Mouse (Mus musculus) forebrain, embryonic 16.5 days (tissue): ENCODE measurements around the gene Scgb1b29. TPM values are rescaled to one million over a fixed set of nuclear protein-coding genes. Genes with fewer than 3 reads are reported as not detected.
"Not testable (repeated sequence)": the region's sequence is repeated elsewhere in the genome, so short reads cannot be mapped to it uniquely, and the experiment has no call there.

Experiments
- ATAC-seq: fragments of 200-750 bp; cut with Nextera tagmentation; 2 replicates; pipeline ENCODE4 v1.8.0; 2017; ENCODE audit warnings: mild to moderate bottlenecking, moderate library complexity
- H3K27ac ChIP-seq: fragments of 300-500 bp; sonication (generic); 2 replicates; pipeline ENCODE4 v1.5.1; 2014; ENCODE audit warnings: low read length, control low read depth
- H3K27me3 ChIP-seq: fragments of 300-500 bp; sonication (generic); replicated peaks from 2 replicates; pipeline ENCODE4 v1.6.1; 2014; ENCODE audit warnings: low read length; ENCODE audit not compliant: control insufficient read depth, insufficient read depth
- H3K36me3 ChIP-seq: fragments of 300-500 bp; sonication (generic); 2 replicates; pipeline ENCODE4 v1.6.1; 2014; ENCODE audit not compliant: control insufficient read depth, insufficient read depth
- H3K4me1 ChIP-seq: fragments of 300-500 bp; sonication (generic); replicated peaks from 2 replicates; pipeline ENCODE4 v1.6.1; 2014; ENCODE audit warnings: low read length; ENCODE audit not compliant: control insufficient read depth, insufficient read depth
- H3K4me2 ChIP-seq: fragments of 300-500 bp; sonication (generic); 2 replicates; pipeline ENCODE4 v1.6.1; 2014; ENCODE audit warnings: mild to moderate bottlenecking, low read length, control low read depth
- H3K4me3 ChIP-seq: fragments of 300-500 bp; sonication (generic); replicated peaks from 2 replicates; pipeline ENCODE4 v1.5.1; 2014; ENCODE audit warnings: mild to moderate bottlenecking, low read length, control low read depth
- H3K9ac ChIP-seq: fragments of 300-500 bp; sonication (generic); replicated peaks from 2 replicates; pipeline ENCODE4 v1.6.1; 2014; ENCODE audit warnings: low read depth, low read length, control low read depth
- H3K9me3 ChIP-seq: fragments of 300-500 bp; sonication (generic); 2 replicates; pipeline ENCODE4 v1.6.1; 2016; ENCODE audit warnings: low read length; ENCODE audit not compliant: control insufficient read depth
- WGBS: fragments of 180-500 bp; shearing (Covaris S2); extraction: QIAGEN DNeasy Blood & Tissue Kit; methylation state at CpG from one replicate; pipeline ENCODE4 v1.1.7; 2014; 5-methylcytosine and 5-hydroxymethylcytosine counted together
- polyA plus RNA-seq: library from polyadenylated mRNA; unstranded; fragments of >200 nt; fragmentation: Nextera tagmentation; extraction: Ambion mirVana; gene quantifications from 2 replicates; pipeline ENCODE4 v1.2.1, GENCODE M21; 2015

Gene Scgb1b29
- polyA plus RNA-seq: not detected in 2 replicates

DNA sequence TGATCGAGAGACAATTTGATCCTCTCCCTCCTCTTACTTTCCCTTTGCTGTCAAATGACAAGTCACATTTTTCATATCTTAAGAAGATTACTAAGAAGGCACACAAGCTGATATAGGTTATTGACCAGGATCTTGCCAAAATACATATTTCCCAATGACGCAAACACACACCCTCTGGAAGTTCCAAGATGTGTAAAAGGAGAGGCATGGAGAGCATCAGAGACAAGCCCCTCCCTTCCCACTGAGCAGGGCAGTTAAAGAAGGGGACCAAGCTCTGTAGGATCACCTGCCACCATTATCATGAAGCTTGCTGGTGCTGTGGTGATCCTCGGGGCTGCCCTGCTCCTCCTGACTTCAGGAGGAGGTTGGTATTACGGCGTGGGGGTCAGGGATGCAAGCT, at the start of gene Scgb1b29:
TSS of gene Scgb1b29 (plus strand) at position 301 of the 400 bp plus-strand sequence.
- not testable (repeated sequence) for H3K9me3 ChIP-seq

DNA sequence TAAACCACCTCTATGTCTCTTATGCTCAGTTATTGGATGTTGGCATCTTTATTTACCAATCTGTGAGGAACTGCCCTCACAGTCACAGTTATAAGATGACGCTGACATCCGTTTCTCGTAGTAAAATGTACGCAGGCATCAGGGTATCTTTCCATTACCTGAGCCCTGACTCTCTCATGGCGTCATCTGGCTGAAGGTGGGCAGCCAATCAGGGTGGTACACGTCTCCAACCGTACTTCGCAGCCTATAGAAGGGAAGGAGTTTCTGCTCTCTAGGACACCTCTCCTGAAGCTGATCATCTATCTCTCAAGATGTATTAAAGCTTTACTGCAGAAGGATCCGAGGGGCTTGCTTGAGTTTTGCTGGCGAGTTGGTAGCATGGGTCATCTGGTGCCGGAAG, 12.7 kb upstream of the Scgb1b29 start:
- 88% methylated on average over 9 of the region's 11 CpGs for WGBS
- H3K4me2 ChIP-seq, H3K9ac ChIP-seq, H3K4me3 ChIP-seq, H3K27me3 ChIP-seq, H3K27ac ChIP-seq, ATAC-seq, H3K36me3 ChIP-seq, H3K4me1 ChIP-seq, H3K9me3 ChIP-seq: not testable (repeated sequence)

More for the DNA sequence above, at the start of gene Scgb1b29:
- WGBS: 100% methylated on average over 1 of the region's 5 CpGs
- not testable (repeated sequence) for H3K4me2 ChIP-seq, H3K4me1 ChIP-seq, H3K4me3 ChIP-seq, H3K27ac ChIP-seq, ATAC-seq, H3K27me3 ChIP-seq, H3K9ac ChIP-seq, H3K36me3 ChIP-seq

Other genes starting within 250 kb of the Scgb1b29 start
- gene Scgb2b11, start 230.4 kb upstream of the Scgb1b29 start, polyA plus RNA-seq: not detected in 2 replicates
- gene Scgb1b11, start 218.7 kb upstream of the Scgb1b29 start, polyA plus RNA-seq: not detected in 2 replicates
- not detected in 2 replicates for gene Scgb2b12, start 114.3 kb upstream of the Scgb1b29 start, polyA plus RNA-seq
- gene Scgb1b12, start 107.4 kb upstream of the Scgb1b29 start, polyA plus RNA-seq: not detected in 2 replicates